In the genomic region with DNA sequence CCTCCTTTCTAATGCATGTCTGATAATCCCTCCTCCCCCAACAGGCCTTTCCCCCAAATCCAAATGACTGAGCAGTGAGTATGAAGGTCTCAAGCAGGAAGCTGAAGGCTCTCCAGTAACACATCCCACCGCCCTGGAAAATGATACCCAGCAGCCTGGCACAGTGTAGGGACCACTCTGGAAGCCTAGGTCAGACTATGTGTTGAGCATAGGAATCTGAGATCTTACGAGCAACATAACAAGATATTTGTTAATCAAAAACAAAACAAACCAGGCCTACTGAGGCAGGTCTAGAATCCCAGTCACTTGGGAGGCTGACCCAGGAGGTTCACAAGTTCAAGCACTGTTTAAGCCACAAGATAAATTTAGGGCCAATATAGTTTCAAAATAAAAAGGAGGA, we compare ENCODE assay signal across 9 mouse cellular contexts. TPM values are rescaled to one million over a fixed set of nuclear protein-coding genes. Genes with fewer than 3 reads are reported as not detected.
DNase-seq lines count a peak whose midpoint lies in the region; ATAC-seq and TF ChIP-seq lines count a peak whose summit lies in the region.
"Had no signal": no experiment of that assay in that cellular context is flagged by ENCODE, and none has a peak within 500 bp of the region (broad histone marks: within the 10 kb centered on the region; RNA-seq: fewer than 3 reads in every experiment).

No protein-coding gene starts in this region.

- peak overlapping the region; percentile 9; the same call in 1 of the 2 replicates for H3K4me2 ChIP-seq in lung, postnatal 0 days (replicated peaks; ENCODE audit: low read depth, low read length)
- H3K4me2 ChIP-seq in forebrain, embryonic 16.5 days (ENCODE audit: low read length): peak overlapping the region; percentile 63
- peak overlapping the region; percentile 59 for H3K4me2 ChIP-seq in limb, embryonic 15.5 days
- peak overlapping the region; percentile 60 for H3K4me2 ChIP-seq in stomach, embryonic 15.5 days

- H3K4me1 ChIP-seq in lung, postnatal 0 days (ENCODE audit: insufficient read depth, low read depth, low read length): peaks cover 8% of the 10 kb centered on the region; the same call in 1 of the 2 replicates
- peaks cover 22% of the 10 kb centered on the region for H3K4me1 ChIP-seq in forebrain, embryonic 16.5 days (replicated peaks; ENCODE audit: control insufficient read depth, insufficient read depth, low read length)
- H3K4me1 ChIP-seq in limb, embryonic 15.5 days: peaks cover 10% of the 10 kb centered on the region
- peaks cover 10% of the 10 kb centered on the region; the same call in 1 of the 2 replicates for H3K4me1 ChIP-seq in stomach, embryonic 15.5 days

- 81% methylated on average over 2 of the region's 2 CpGs for WGBS in lung, postnatal 0 days
- WGBS in forebrain, embryonic 16.5 days: 82% methylated on average over 2 of the region's 2 CpGs
- WGBS in limb, embryonic 15.5 days: 92% methylated on average over 2 of the region's 2 CpGs
- 78% methylated on average over 2 of the region's 2 CpGs for WGBS in stomach, embryonic 15.5 days

- TF ChIP-seq EP300 in lung, postnatal 0 days (IDR thresholded peaks at IDR 0.05): no peak

- H3K36me3 ChIP-seq in lung, postnatal 0 days (ENCODE audit: insufficient read depth, low read length): no peaks in the 10 kb centered on the region
- no peaks in the 10 kb centered on the region for H3K36me3 ChIP-seq in forebrain, embryonic 16.5 days (ENCODE audit: control insufficient read depth, insufficient read depth)
- 0 out of 2 replicates have a peak, but pooled peaks cover 2% of the 10 kb centered on the region for H3K36me3 ChIP-seq in limb, embryonic 15.5 days
- H3K36me3 ChIP-seq in stomach, embryonic 15.5 days: no peaks in the 10 kb centered on the region

- no peak overlapping the region for H3K9ac ChIP-seq in lung, postnatal 0 days (replicated peaks; ENCODE audit: low read depth)
- no peak overlapping the region for H3K9ac ChIP-seq in forebrain, embryonic 16.5 days (replicated peaks; ENCODE audit: low read depth, low read length)
- no peak overlapping the region for H3K9ac ChIP-seq in limb, embryonic 15.5 days
- no peak overlapping the region for H3K9ac ChIP-seq in stomach, embryonic 15.5 days

- no peaks in the 10 kb centered on the region for H3K9me3 ChIP-seq in lung, postnatal 0 days (ENCODE audit: low read length)
- H3K9me3 ChIP-seq in forebrain, embryonic 16.5 days (ENCODE audit: control insufficient read depth, low read length): no peaks in the 10 kb centered on the region
- no peaks in the 10 kb centered on the region for H3K9me3 ChIP-seq in limb, embryonic 15.5 days
- no peaks in the 10 kb centered on the region for H3K9me3 ChIP-seq in stomach, embryonic 15.5 days

- no peak for DNase-seq in lung, postnatal 0 days (ENCODE audit: low spot score)
- no peak for DNase-seq in lung, adult 18-20 months
- no peak for DNase-seq in retina, postnatal 1 day
- DNase-seq in adipocyte (ENCODE audit: low spot score): no peak
- DNase-seq: cerebellum, postnatal 10 days had no signal

- no peak for TF ChIP-seq CTCF in lung, postnatal 0 days (IDR thresholded peaks at IDR 0.05)

- no peak overlapping the region for H3K4me3 ChIP-seq in lung, postnatal 0 days (ENCODE audit: low read depth, low read length)
- H3K4me3 ChIP-seq in forebrain, embryonic 16.5 days (replicated peaks; ENCODE audit: low read length): peak overlapping the region; percentile 94
- peak overlapping the region; percentile 99 for H3K4me3 ChIP-seq in limb, embryonic 15.5 days
- peak overlapping the region; percentile 99; the same call in 1 of the 2 replicates for H3K4me3 ChIP-seq in stomach, embryonic 15.5 days (replicated peaks)

- no peak overlapping the region for H3K27ac ChIP-seq in lung, postnatal 0 days (ENCODE audit: low read length)
- H3K27ac ChIP-seq in forebrain, embryonic 16.5 days (ENCODE audit: low read length): no peak overlapping the region
- H3K27ac ChIP-seq in limb, embryonic 15.5 days: no peak overlapping the region
- no peak overlapping the region for H3K27ac ChIP-seq in stomach, embryonic 15.5 days

- no peak for ATAC-seq in lung, postnatal 0 days
- no peak for ATAC-seq in forebrain, embryonic 16.5 days
- no peak for ATAC-seq in limb, embryonic 15.5 days (ENCODE audit: insufficient number of reproducible peaks, low FRiP score, low TSS enrichment, low read depth)
- no peak for ATAC-seq in stomach, embryonic 15.5 days (ENCODE audit: insufficient read depth, low FRiP score, low read depth)
- ATAC-seq in megakaryocyte progenitor cell, adult 5-6 weeks (replicated peaks; ENCODE audit: poor library complexity): no peak

- H3K27me3 ChIP-seq in lung, postnatal 0 days (replicated peaks; ENCODE audit: insufficient read depth, low read length): no peaks in the 10 kb centered on the region
- H3K27me3 ChIP-seq in forebrain, embryonic 16.5 days (replicated peaks; ENCODE audit: control insufficient read depth, insufficient read depth, low read length): no peaks in the 10 kb centered on the region
- H3K27me3 ChIP-seq in limb, embryonic 15.5 days: no peaks in the 10 kb centered on the region
- no peaks in the 10 kb centered on the region for H3K27me3 ChIP-seq in stomach, embryonic 15.5 days (replicated peaks)

RNA-seq across cellular contexts. Expression of a gene that starts 2.0 kb away (rescaled TPM):
- 21.0 TPM in 2 replicates for polyA plus RNA-seq in lung, postnatal 0 days (2015; fragmentation: Nextera tagmentation; extraction: Ambion mirVana)
- polyA plus RNA-seq in forebrain, embryonic 16.5 days (2015; fragmentation: Nextera tagmentation; extraction: Ambion mirVana): 82.2 and 87.4 TPM in 2 replicates
- polyA plus RNA-seq in limb, embryonic 15.5 days (2015; fragmentation: Nextera tagmentation; extraction: Ambion mirVana): 26.8 and 34.8 TPM in 2 replicates
- polyA plus RNA-seq in stomach, embryonic 15.5 days (2015; fragmentation: Nextera tagmentation; extraction: Ambion mirVana): 32.1 and 35.5 TPM in 2 replicates
- total RNA-seq in megakaryocyte progenitor cell, adult 5-6 weeks (2015): 35.7 and 46.3 TPM in 2 replicates
- total RNA-seq in megakaryocyte progenitor cell, adult 5-6 weeks (2017): 78.2 and 80.5 TPM in 2 replicates

RNA-seq across cellular contexts. Expression of a gene that starts 9.7 kb away (rescaled TPM):
- polyA plus RNA-seq in lung, postnatal 0 days (2015; fragmentation: Nextera tagmentation; extraction: Ambion mirVana): not detected in 2 replicates
- not detected in 2 replicates for polyA plus RNA-seq in forebrain, embryonic 16.5 days (2015; fragmentation: Nextera tagmentation; extraction: Ambion mirVana)
- not detected in 2 replicates for polyA plus RNA-seq in limb, embryonic 15.5 days (2015; fragmentation: Nextera tagmentation; extraction: Ambion mirVana)
- not detected in 2 replicates for polyA plus RNA-seq in stomach, embryonic 15.5 days (2015; fragmentation: Nextera tagmentation; extraction: Ambion mirVana)
- total RNA-seq in megakaryocyte progenitor cell, adult 5-6 weeks (2015): not detected in 2 replicates
- not detected in 2 replicates for total RNA-seq in megakaryocyte progenitor cell, adult 5-6 weeks (2017)

RNA-seq across cellular contexts. Expression of a gene that starts 21.9 kb away (rescaled TPM):
- polyA plus RNA-seq in lung, postnatal 0 days (2015; fragmentation: Nextera tagmentation; extraction: Ambion mirVana): not detected in 2 replicates
- polyA plus RNA-seq in forebrain, embryonic 16.5 days (2015; fragmentation: Nextera tagmentation; extraction: Ambion mirVana): 0.06 TPM in 1 of 2 replicates, not detected in the other
- not detected in 2 replicates for polyA plus RNA-seq in limb, embryonic 15.5 days (2015; fragmentation: Nextera tagmentation; extraction: Ambion mirVana)
- polyA plus RNA-seq in stomach, embryonic 15.5 days (2015; fragmentation: Nextera tagmentation; extraction: Ambion mirVana): not detected in 2 replicates
- total RNA-seq in megakaryocyte progenitor cell, adult 5-6 weeks (2015): 0.07 and 0.20 TPM in 2 replicates
- 0.03 and 0.08 TPM in 2 replicates for total RNA-seq in megakaryocyte progenitor cell, adult 5-6 weeks (2017)

Comparison
In these comparisons a context has a peak if more than half of its experiments do, and no peak if none do; other contexts are left out.
1. H3K4me2 ChIP-seq: peak in every context shown above with its lines; median percentile 63 in forebrain, embryonic 16.5 days; 60 in stomach, embryonic 15.5 days; 59 in limb, embryonic 15.5 days; 9 in lung, postnatal 0 days.